Mouse (Mus musculus) cerebellum, postnatal 36 days (tissue): ENCODE results near the gene Cep152.

ENCODE experiments used
- DNase-seq, 2 experiments: peaks; one replicate each; pipeline ENCODE4 v3.0.0; 2021 to 2022; ENCODE audit warnings: mixed read lengths in 2 of 2

The Cep152 gene

GRCm38 (mm10) chr2:125624837-125625351 is at the start of gene Cep152:
TSS of gene Cep152 (minus strand) at chr2:125625113.
- DNase-seq: peak; percentile 96

- peak; percentile 87 to 93 for DNase-seq
These were observed 48.2 kb upstream of the Cep152 start, which contains the start of gene Eid1 for GRCm38 (mm10) chr2:125672957-125673631. TSS of gene Eid1 (plus strand) at chr2:125673095.

GRCm38 (mm10) chr2:125672568-125672956 is 47.6 kb upstream of the Cep152 start:
- no peak for DNase-seq

- no peak for DNase-seq
These were observed 45.9 kb upstream of the Cep152 start for GRCm38 (mm10) chr2:125670846-125671245.

GRCm38 (mm10) chr2:125667721-125668120 is 42.8 kb upstream of the Cep152 start:
- DNase-seq: no peak

GRCm38 (mm10) chr2:125667184-125667583 is 42.3 kb upstream of the Cep152 start:
- no peak for DNase-seq

- no peak for DNase-seq
These were observed 41.8 kb upstream of the Cep152 start for GRCm38 (mm10) chr2:125666668-125667067.

- DNase-seq: no peak
These were observed 41.0 kb upstream of the Cep152 start for GRCm38 (mm10) chr2:125665909-125666308.

GRCm38 (mm10) chr2:125665213-125665612 is 40.3 kb upstream of the Cep152 start:
- DNase-seq: no peak

- no peak for DNase-seq
These were observed 37.6 kb upstream of the Cep152 start for GRCm38 (mm10) chr2:125662517-125662916.

- no peak for DNase-seq
These were observed 36.2 kb upstream of the Cep152 start for GRCm38 (mm10) chr2:125661156-125661555.

- no peak for DNase-seq
These were observed 35.7 kb upstream of the Cep152 start for GRCm38 (mm10) chr2:125660537-125661130.

- DNase-seq: peak; percentile 71 to 72
These were observed 35.1 kb upstream of the Cep152 start for GRCm38 (mm10) chr2:125659823-125660536.

- DNase-seq: no peak
These were observed 30.5 kb upstream of the Cep152 start for GRCm38 (mm10) chr2:125655391-125655790.

- no peak for DNase-seq
These were observed 28.4 kb upstream of the Cep152 start for GRCm38 (mm10) chr2:125653286-125653685.

GRCm38 (mm10) chr2:125651563-125651962 is 26.6 kb upstream of the Cep152 start:
- DNase-seq: no peak

- no peak for DNase-seq
These were observed 25.9 kb upstream of the Cep152 start for GRCm38 (mm10) chr2:125650742-125651352.

GRCm38 (mm10) chr2:125650038-125650437 is 25.1 kb upstream of the Cep152 start:
- no peak for DNase-seq

GRCm38 (mm10) chr2:125644912-125645311 is 20.0 kb upstream of the Cep152 start:
- no peak for DNase-seq

- no peak for DNase-seq
These were observed 12.4 kb upstream of the Cep152 start for GRCm38 (mm10) chr2:125637331-125637730.

GRCm38 (mm10) chr2:125630010-125630409 is 5.1 kb upstream of the Cep152 start:
- no peak for DNase-seq

GRCm38 (mm10) chr2:125628487-125628886 is 3.6 kb upstream of the Cep152 start:
- DNase-seq: no peak

- no peak for DNase-seq
These were observed 1.6 kb upstream of the Cep152 start for GRCm38 (mm10) chr2:125626536-125626935.
